Mouse (Mus musculus) heart, postnatal 14 days (tissue): ENCODE measurements around the gene Dlg2. TPM values are rescaled to one million over a fixed set of nuclear protein-coding genes. Genes with fewer than 3 reads are reported as not detected.

ENCODE experiments used
- DNase-seq, 2 experiments: peaks; one replicate each; pipeline ENCODE4 v3.0.0; 2021 to 2022
- intact Hi-C: fragments of 180-260 bp; cut with DNase I; formaldehyde crosslinking; loops from one replicate; pipeline ENCODE4 v1.15.1; 2025
- total RNA-seq, 2 experiments: library from RNA; stranded (reverse); gene quantifications; 2 replicates each; pipeline ENCODE4 v1.2.3; 2021

The Dlg2 gene
- total RNA-seq, 2 experiments from 2014 or later, result 1.9 to 2.9 TPM

DNA sequence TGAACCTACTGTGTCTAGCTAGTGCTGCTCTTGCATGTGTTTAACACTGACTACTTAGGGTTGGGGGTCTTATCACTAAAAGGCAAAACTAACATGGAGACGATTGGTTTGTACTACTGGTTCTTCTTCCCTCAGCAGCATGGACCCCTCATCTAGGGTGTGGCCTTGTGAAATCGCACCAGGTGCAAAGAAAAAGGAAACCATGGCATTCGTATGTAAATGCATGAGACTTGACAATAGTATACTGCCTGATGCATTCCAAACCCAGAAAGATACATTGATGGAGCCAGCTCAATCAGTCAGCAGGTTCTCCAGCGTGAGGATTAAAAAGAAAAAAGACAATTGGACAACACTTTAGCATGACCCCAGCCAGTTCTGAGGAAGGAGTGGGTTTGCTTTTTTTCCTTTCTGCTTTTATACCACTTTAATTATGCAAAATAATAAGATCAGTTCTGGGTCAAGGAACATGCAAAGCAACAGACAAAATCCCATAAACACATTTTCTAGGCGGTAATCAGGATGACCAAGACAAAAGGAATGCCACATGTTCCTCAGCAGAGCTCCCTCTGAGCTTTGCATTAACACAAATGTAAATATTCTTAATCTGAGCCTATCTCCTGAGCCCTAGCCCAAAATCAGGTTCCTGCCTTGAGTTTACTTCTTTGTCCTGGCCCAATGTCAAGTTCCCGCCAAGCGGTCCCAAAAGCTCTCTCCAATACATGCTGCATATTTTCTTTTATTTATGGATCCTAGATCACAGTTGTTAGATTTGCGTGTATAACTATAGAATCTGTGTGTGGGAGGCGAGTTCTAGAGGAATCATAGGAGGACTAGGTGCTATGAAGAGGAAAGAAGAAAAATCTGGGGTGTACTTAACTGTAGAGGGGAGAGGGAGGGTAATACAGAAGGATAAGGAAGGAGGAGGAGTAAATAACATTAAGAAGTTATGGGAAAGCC lies 595.6 kb downstream of the Dlg2 start:
- intact Hi-C loops, result no loop called here
- DNase-seq, result no peak

DNA sequence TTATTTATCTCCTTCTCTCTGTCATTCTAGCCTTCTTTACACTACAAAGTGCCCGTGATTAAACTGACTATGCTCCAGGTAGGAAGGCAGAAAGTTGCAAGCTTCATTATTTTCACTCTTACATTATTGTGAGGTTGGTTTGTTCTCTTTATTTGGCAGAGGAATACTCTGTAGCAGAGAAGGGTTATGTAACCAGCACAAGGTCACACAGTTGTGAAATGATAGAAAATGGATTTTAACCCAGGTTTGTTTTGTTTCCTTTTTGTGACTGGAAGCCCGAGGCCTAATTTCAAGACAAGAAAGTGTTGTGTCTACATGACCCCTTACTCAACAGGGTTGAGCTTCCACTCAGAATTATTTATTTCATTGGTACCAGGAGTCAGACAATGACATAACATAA lies 609.6 kb downstream of the Dlg2 start:
- DNase-seq, result no peak
- intact Hi-C loops, result no loop called here

GRCm38 (mm10) chr7:91089211-91089930 lies 612.9 kb downstream of the Dlg2 start:
- DNase-seq, result no peak
- intact Hi-C loops, result no loop called here

DNA sequence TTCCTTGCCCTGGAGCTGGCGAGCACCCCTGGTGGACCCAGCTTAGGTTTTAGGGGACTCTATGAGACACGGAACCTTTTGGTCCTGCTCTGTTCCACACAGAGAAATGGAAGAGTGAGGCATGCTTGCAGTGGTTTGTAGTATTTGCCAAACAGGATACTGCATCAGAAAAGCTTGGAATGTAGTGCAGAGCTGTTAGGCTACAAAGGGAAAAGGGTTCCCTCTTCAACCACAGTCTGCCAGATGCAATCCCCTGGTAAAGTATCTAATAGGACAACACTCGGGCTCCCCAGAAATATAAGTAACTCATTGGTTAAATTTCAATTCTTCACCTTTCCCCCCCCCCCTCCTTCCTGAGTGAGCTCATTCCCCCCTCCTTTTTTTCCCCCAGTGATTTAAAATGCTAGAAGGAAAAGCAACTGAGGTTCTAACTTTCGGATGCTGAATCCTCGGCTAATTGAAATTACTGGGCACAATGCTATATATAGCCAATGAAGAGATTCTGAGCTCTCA lies 613.9 kb downstream of the Dlg2 start:
- no peak for DNase-seq
- intact Hi-C loops, result no loop called here

- intact Hi-C loops, result no loop called here
Measured at GRCm38 (mm10) chr7:91090830-91091683, 614.6 kb downstream of the Dlg2 start.

GRCm38 (mm10) chr7:91096467-91096866 lies 620.0 kb downstream of the Dlg2 start:
- no peak for DNase-seq
- intact Hi-C loops, result no loop called here

More at GRCm38 (mm10) chr7:91090830-91091683, 614.6 kb downstream of the Dlg2 start:
- no peak for DNase-seq

DNA sequence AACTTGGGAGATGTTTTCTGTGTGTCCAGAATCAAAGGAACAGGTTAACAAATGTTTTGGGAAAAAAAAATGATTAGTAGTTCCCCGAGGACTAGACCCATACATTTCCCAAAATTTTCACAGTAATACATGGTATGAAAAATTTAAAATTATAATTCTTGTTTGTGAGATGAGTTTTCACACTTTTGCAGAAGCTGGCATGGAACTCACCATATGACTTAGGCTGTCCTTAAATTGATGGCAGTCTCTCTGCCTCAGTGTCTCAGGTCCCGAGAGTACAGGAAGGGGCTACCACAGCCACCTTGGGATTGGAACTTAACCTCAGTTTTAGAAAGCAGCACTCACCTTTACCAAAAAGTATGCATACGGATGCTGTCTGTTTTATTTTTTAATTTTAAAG lies 622.0 kb downstream of the Dlg2 start:
- DNase-seq, result no peak
- intact Hi-C loops, result no loop called here

- no peak for DNase-seq
- intact Hi-C loops, result no loop called here
Measured at GRCm38 (mm10) chr7:91109575-91109974, 633.1 kb downstream of the Dlg2 start.

DNA sequence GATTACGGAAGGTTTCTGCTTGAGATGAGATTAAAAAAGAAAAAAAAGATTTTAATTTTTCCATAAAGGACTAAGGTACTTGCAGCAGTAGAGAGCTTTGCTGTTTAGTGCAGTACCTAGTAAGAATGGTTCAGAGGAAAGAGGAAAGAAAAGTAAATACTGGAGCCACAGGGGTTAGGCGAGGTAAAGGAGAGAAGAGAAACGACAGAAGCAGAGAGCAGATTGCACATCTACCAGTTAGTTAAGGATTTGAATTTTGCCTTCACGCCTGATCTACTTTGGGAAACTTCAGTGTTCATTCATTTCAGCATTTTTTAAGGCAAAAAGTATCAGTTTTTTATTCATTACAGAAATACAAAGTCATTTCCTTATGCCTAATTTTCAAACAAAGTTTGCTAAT lies 655.7 kb downstream of the Dlg2 start:
- intact Hi-C loops, result no loop called here
- DNase-seq, result no peak

GRCm38 (mm10) chr7:91154096-91154495 lies 677.6 kb downstream of the Dlg2 start:
- intact Hi-C loops, result no loop called here
- no peak for DNase-seq

- intact Hi-C loops, result no loop called here
Measured at GRCm38 (mm10) chr7:91159144-91159543, 682.7 kb downstream of the Dlg2 start.

DNA sequence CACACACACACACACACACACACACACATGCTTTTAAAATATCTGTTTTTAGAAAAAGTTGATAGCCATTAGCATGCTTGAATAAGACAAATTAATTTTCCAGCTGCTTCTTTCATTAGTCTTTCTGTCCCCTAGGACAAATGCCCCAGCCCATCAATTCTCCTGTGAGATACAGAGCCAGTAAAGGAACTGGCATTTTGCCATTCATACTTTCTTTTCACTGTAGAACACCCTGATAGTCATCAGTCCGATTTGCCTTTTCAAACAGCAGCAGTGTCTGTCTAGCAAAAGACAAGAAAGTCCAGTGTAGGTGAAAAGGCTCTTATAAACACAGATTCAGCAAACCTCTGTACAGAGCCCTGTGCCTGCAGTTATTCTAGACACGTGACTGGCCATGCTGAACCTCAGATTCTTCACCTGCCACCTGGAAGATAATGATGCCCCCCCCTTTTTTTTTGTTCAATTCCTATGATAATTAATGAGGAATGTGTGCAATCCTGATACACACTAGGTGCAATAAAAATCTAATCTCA lies 685.2 kb downstream of the Dlg2 start:
- intact Hi-C loops, result no loop called here
- no peak for DNase-seq

More at GRCm38 (mm10) chr7:91159144-91159543, 682.7 kb downstream of the Dlg2 start:
- DNase-seq, result no peak

GRCm38 (mm10) chr7:91173560-91173959 lies 697.1 kb downstream of the Dlg2 start:
- intact Hi-C loops, result no loop called here
- no peak for DNase-seq

DNA sequence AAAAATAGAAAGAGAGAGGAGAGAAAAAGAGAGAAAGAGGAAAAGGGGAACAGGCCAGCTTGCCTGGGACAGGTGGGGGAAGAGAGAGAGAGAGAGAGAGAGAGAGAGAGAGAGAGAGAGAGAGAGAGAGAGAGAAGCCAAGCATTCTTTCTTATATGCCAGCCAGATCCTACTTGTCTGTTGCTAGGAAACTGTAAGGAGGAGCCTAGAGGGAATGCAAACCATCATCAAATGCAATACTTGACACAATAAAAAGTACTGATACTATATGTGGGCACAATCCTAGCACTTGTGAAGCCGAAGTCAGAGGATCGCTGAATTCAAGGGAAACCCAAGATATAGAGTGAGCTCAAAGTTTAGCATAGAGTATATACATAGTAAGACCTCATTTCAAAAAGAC lies 711.7 kb downstream of the Dlg2 start:
- DNase-seq, result no peak
- intact Hi-C loops, result no loop called here

GRCm38 (mm10) chr7:91199372-91199771 lies 722.9 kb downstream of the Dlg2 start:
- intact Hi-C loops, result no loop called here
- no peak for DNase-seq

- DNase-seq, result no peak
- intact Hi-C loops, result no loop called here
Measured at GRCm38 (mm10) chr7:91208083-91208852, 731.8 kb downstream of the Dlg2 start.

DNA sequence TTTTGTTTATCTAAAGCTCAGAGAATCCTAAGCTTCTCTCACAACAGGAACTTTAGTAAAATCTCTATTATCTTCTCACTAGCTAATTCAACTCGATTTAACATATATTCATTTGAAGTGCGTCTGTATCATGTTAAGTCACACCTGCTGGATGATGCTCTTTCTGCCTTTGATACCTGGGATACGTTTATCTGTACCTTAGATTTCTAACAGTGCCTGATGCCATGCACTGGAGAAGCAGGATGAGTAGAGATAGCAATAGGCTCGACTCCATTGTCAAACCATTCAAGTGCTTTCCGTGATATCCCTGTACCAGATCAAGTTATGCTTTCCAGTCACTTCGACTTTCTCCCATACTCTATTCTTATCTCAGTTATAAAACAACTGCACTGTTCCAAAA lies 732.5 kb downstream of the Dlg2 start:
- no peak for DNase-seq
- intact Hi-C loops, result no loop called here

GRCm38 (mm10) chr7:91212236-91212635 lies 735.8 kb downstream of the Dlg2 start:
- intact Hi-C loops, result no loop called here
- DNase-seq, result no peak

GRCm38 (mm10) chr7:91214921-91215320 lies 738.4 kb downstream of the Dlg2 start:
- intact Hi-C loops, result no loop called here

More at GRCm38 (mm10) chr7:91214921-91215320, 738.4 kb downstream of the Dlg2 start:
- DNase-seq, result no peak
